Mouse (Mus musculus): Measurements from ENCODE around the gene Cryzl1.

Cryzl1 gene

GRCm38 (mm10) chr16:91740184-91740917 is 11.6 kb upstream of the Cryzl1 start:
- no peak for DNase-seq

DNA sequence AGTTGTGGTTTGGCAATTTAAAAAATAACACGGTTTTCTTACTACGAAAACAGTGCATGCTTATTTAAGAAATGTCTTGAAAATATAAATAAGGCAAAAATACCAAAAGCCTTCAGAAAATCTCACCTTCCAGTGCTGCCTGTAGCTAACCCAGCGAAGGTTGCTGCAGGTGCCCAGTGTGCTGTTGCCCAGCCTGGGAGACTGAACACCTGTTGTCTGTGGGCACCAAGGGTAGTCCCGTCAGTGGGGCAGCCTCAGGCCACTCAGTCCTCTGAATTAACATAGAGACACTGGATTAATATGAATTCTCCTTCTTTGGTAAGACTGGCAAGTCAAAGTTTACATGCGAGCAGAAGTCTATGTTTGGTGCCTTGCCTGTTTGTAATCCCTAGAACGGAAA is 9.7 kb upstream of the Cryzl1 start:
- DNase-seq = no peak

DNA sequence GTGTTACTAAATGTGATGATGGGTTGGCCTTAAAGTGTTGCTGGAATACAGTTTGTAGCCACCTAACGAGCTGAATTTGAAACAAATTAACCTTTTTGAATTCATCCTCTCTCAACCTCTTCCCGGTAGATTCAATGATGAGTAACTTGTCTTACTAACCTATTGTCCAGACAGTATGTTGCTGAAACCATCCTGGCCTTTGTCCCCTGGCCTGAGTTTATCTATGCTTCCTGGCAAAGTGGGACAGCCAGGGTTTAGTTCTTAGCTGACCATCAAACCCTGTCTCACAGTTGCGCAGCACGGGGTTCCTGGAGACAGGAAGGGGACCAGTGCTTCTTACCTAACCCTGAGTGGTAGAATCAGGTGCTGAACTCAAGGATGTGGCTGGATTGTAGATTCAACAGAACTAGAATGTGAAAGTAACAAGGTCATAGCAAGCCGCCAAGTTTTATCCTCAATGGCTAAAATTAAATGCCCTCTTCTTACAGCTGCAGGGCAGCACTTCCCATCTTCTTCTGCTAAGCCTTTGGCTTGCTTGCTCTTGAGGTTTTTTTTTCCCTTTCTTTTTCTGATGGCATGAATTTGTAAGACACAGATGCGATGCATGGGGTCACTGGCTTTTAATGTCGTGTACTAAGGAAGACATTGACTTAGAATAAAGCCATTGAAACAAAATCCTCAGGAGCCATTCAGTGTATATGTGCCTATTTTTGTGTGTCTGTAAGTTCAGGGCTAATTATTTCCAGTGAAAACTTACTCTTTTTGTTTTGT is 7.5 kb upstream of the Cryzl1 start:
- no peak for DNase-seq

- no peak for DNase-seq
These were observed 6.0 kb upstream of the Cryzl1 start for GRCm38 (mm10) chr16:91734771-91735170.

DNA sequence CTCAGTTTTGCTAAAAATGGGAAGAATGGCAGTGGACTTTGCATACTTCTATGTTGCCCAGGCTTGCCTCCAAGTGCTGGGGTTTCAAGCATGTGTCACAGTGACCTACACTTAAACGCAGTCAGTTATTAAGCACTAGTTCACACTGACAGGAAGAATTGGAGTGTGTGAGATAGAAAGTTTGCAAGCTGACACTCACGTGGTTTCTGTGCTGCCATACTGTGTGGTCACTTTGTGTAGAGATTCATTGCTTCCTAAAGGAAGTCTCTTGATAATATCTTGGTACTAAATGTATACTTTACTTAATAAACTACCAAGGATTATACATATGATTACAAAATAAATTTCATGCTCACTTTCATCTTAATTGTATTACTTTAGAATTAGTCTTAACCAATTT is 4.0 kb upstream of the Cryzl1 start:
- DNase-seq = no peak

- DNase-seq = peak; percentile 20
These were observed 1.7 kb upstream of the Cryzl1 start for GRCm38 (mm10) chr16:91730446-91730845.

GRCm38 (mm10) chr16:91729821-91730441 is 1.2 kb upstream of the Cryzl1 start:
- peak; percentile 73 for DNase-seq

DNA sequence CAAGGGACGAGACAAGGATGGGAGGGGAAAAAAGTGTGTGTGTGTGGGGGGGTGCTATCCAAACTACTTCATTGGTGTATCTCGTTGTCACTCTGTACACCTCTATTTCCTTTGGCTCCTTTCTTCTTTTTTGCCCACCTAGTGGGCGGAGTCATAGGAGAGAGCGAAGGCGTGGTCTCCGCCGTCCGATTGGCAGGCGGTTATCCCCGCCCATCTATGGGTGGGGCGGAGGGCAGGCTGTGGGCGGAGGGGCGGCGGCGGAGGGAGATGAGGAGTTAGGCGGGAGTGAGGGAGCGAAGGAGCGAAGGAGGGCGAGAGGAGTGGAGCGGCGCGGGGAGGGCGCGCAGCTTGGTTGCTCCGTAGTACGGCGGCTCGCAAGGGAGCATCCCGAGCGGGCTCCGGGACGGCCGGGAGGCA is 299 bp upstream of the Cryzl1 start, which contains the start of gene Itsn1:
Gene Itsn1, plus strand, starts transcription at position 216 of the 417 bp plus-strand sequence.
- DNase-seq = peak; percentile 98

DNA sequence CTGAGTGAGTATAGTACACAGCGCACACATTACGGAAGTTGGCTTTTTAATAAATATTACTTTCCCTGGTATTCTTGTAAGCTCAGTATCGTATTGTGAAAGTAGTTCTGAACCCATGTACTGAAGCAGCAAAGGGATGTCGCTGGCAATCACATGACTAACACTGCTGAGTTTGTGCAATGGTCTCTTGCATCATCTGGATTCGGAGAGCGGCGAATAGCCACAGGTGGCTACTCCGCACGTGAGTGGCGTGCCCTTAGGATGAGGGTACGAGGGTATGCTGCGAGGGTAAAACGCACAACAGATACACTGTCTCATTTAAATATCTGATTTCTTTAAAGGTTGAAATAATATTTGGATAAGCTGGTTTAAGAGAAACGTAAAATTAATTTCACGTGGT is 1.3 kb downstream of the Cryzl1 start:
- no peak for DNase-seq

DNA sequence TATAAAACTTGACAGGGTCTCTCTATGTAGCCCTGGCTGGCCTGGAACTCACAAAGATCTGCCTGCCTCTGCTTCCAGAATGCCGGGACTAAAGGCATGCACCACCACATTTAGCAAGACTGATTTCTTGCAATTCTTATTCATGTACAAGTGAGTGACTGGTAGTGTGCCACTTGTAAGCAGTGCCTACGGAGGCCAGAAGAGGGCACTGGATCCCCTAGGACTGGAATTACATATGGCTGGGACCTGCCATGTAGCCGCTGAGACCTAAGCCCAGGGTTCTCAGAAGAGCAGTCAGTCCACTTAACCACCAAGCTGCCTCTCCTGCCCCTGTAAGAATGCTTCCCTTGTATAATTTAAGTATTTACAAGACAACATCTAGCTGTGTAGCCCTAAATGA is 4.5 kb downstream of the Cryzl1 start:
- peak; percentile 63 for DNase-seq

GRCm38 (mm10) chr16:91717399-91717798 is 11.4 kb downstream of the Cryzl1 start:
- DNase-seq = no peak

- DNase-seq = no peak
These were observed 11.8 kb downstream of the Cryzl1 start for GRCm38 (mm10) chr16:91716927-91717349.

GRCm38 (mm10) chr16:91710241-91710640 is 18.5 kb downstream of the Cryzl1 start:
- DNase-seq = no peak

- DNase-seq = peak; percentile 54
These were observed 24.0 kb downstream of the Cryzl1 start for GRCm38 (mm10) chr16:91704603-91705340.

- no peak for DNase-seq
These were observed 26.0 kb downstream of the Cryzl1 start for GRCm38 (mm10) chr16:91702771-91703188.

GRCm38 (mm10) chr16:91701908-91702307 is 26.9 kb downstream of the Cryzl1 start:
- no peak for DNase-seq

GRCm38 (mm10) chr16:91698995-91699394 is 29.8 kb downstream of the Cryzl1 start:
- DNase-seq = no peak

- no peak for DNase-seq
These were observed 33.5 kb downstream of the Cryzl1 start for GRCm38 (mm10) chr16:91695108-91695755.

GRCm38 (mm10) chr16:91694455-91695084 is 34.2 kb downstream of the Cryzl1 start:
- peak; percentile 90 for DNase-seq

DNA sequence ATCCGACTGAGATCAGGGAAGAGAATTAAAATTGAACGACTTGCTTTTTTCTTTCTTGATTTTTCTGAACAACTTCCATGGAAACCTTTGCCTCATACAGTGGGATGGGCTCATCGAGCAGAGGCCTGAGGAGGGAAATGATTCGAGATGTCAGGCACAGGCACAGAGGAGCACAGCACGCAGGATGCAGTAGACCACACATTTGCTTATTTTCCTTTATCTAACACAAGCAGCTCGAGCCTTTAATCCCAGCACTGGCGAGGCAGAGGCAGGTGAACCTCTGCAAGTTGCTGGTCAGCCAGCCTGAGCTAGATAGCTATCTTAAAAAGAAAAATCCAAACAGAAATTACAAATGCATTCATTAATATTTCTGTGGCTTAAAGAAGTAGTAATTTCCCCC is 39.0 kb downstream of the Cryzl1 start:
- no peak for DNase-seq

GRCm38 (mm10) chr16:91688619-91689334 is 40.0 kb downstream of the Cryzl1 start, which contains the start of gene Donson:
Donson (minus strand) TSS chr16:91688770.
- peak; percentile 97 for DNase-seq

Measured in embryo, embryonic 11 days (tissue).